Mouse (Mus musculus) brain, embryonic 18.5 days (tissue): ENCODE measurements at regions not wholly inside any gene's neighbourhood (a gene's known extent, or its start where the extent isn't known, plus 50 kb on each side); places are given as distances from the start of the nearest gene placed in this dataset.

Experiments
- DNase-seq: peaks from one replicate; pipeline ENCODE4 v3.0.0-alpha.2; 2012; ENCODE audit warnings: low read depth, low spot score

DNA sequence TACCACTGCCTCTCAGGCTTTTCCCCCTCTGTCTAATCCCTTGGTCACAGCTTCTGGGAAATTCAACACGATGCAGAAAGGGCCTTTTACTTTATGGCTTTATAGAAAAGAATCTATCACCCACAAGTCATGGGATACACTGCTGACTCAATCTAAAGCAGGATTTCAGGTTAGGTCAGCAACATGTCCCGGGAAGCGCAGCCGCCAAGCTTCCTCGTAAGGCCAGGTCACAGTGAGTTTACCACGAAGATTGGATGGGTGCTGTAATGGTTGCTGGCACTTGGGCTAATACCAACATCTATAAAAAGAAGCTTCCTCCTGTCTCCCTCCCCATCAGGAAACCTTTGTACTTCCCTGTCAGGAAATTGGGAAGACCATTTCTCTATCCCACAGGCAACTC, 70.0 kb upstream of the Gm9747 start:
- DNase-seq = no peak

DNA sequence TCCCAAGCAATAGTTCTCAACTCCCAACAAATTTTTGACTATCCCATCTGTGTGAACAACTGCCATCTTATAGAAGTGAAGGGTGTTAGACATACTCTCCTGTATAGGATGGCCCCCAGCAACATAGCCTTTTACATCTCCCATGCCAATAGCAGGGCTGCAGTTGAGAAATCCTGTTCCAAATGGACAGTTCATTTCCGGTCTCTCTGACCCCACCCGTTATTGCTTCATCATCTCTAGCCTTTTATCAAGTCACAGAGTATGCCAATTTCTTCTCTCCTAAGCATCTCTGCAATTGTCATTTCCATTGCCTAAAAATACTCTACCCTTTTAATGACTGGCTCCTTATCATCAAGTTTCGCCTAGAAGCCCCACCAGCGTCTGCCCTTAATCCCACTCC, 64.8 kb upstream of the Gm9747 start:
- no peak for DNase-seq

DNA sequence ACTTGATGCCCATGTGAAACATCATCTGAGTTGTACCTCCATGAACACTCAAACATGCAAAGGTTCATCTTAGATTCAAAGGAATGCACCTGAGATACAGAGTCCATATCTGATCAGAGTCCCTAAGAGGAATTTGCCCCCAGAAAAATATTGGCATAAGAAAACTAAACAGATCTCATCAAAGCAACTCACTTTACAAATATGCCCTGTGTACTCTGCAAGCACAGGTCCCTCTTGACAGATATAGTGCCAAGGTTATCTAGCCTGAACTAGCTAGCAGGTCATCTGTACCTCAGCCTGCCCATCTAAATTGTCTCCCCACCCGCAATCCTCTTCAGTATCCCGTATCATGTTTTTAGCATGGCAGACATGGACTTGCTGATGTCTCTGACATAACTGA, 64.0 kb upstream of the Gm9747 start:
- DNase-seq = no peak

DNA sequence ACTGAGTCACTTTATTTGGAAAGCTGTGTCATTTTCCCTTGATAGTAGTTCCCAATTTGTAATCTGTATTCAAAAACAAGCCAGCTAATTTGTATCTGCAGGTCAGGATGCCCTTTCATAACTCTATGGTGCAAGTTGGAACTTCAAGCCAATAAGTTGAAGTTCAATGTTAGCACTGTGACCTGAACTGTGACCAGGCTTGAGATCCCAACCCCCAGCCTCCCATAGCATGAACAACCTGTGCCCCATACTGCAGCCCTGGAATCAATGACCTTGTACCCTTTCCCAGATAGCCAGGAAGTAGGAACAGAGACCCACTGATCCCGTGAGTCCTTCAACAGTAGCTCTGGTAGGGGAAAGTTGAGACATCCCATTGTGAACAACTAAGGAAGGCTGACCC, 52.5 kb upstream of the Gm9747 start:
- DNase-seq = no peak
